In the genomic region with DNA sequence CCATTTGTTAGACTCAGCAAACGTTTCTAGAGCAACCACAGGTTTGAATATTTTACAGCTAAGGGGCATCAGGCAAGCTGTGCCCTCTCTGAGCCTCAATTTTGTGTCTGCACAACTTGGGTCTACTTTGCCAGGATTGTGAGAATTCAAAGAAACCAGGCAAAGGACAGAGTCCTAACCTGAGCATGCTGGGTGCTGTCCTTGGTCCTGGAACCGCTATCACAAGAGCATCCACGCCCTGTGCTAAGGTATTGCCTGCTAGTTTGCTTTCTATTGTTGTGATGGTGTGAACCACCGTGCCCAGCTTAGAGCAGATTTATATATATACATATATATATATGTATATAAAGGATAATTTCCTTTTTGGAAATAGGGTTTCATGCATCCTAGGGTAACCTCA, we compare ENCODE assay signal across 9 mouse cellular contexts. TPM values are rescaled to one million over a fixed set of nuclear protein-coding genes. Genes with fewer than 3 reads are reported as not detected.
DNase-seq lines count a peak whose midpoint lies in the region; ATAC-seq and TF ChIP-seq lines count a peak whose summit lies in the region.
"Had no signal": no experiment of that assay in that cellular context is flagged by ENCODE, and none has a peak within 500 bp of the region (broad histone marks: within the 10 kb centered on the region; RNA-seq: fewer than 3 reads in every experiment).

No protein-coding gene starts in this region.

- no peak for TF ChIP-seq CTCF in G1E (IDR thresholded peaks at IDR 0.05; ENCODE audit: low read depth, low read length)

- no peak for ATAC-seq in hindbrain, embryonic 12.5 days (ENCODE audit: low FRiP score)
- ATAC-seq in G1E (ENCODE audit: extremely low read depth, insufficient number of reproducible peaks, low FRiP score, poor library complexity, severe bottlenecking) = no peak
- ATAC-seq in embryonic facial prominence, embryonic 14.5 days (ENCODE audit: low read depth) = no peak
- ATAC-seq in megakaryocyte progenitor cell, adult 5-6 weeks (replicated peaks; ENCODE audit: poor library complexity) = peak; percentile 60
- ATAC-seq in cerebellum, adult (ENCODE audit: insufficient number of reproducible peaks, low FRiP score, low TSS enrichment) = no peak

- no peak overlapping the region for H3K4me3 ChIP-seq in hindbrain, embryonic 10.5 days
- H3K4me3 ChIP-seq in hindbrain, embryonic 12.5 days = no peak overlapping the region
- no peak overlapping the region for H3K4me3 ChIP-seq in G1E (ENCODE audit: low read depth, low read length)
- H3K4me3 ChIP-seq in embryonic facial prominence, embryonic 14.5 days (ENCODE audit: low read depth, low read length) = no peak overlapping the region
- H3K4me3 ChIP-seq: forebrain, embryonic 10.5 days had no signal

- no peak overlapping the region for H3K27ac ChIP-seq in hindbrain, embryonic 10.5 days
- no peak overlapping the region for H3K27ac ChIP-seq in hindbrain, embryonic 12.5 days
- no peak overlapping the region for H3K27ac ChIP-seq in embryonic facial prominence, embryonic 14.5 days (replicated peaks; ENCODE audit: low read depth, low read length)
- H3K27ac ChIP-seq: forebrain, embryonic 10.5 days had no signal

- H3K4me2 ChIP-seq in hindbrain, embryonic 12.5 days (replicated peaks) = no peak overlapping the region
- no peak overlapping the region for H3K4me2 ChIP-seq in embryonic facial prominence, embryonic 14.5 days (ENCODE audit: low read depth, low read length)

- H3K27me3 ChIP-seq in hindbrain, embryonic 10.5 days (ENCODE audit: insufficient read depth, poor library complexity, severe bottlenecking) = peaks cover 100% of the 10 kb centered on the region
- peaks cover 94% of the 10 kb centered on the region for H3K27me3 ChIP-seq in hindbrain, embryonic 12.5 days
- H3K27me3 ChIP-seq in G1E (ENCODE audit: insufficient read depth, low read length) = no peaks in the 10 kb centered on the region
- peaks cover 63% of the 10 kb centered on the region for H3K27me3 ChIP-seq in embryonic facial prominence, embryonic 14.5 days (replicated peaks; ENCODE audit: control insufficient read depth, insufficient read depth, low read length)

- no peaks in the 10 kb centered on the region for H3K36me3 ChIP-seq in hindbrain, embryonic 10.5 days
- no peaks in the 10 kb centered on the region for H3K36me3 ChIP-seq in hindbrain, embryonic 12.5 days
- H3K36me3 ChIP-seq in G1E (replicated peaks) = no peaks in the 10 kb centered on the region
- H3K36me3 ChIP-seq in embryonic facial prominence, embryonic 14.5 days (ENCODE audit: control insufficient read depth, insufficient read depth, low read length) = no peaks in the 10 kb centered on the region
- H3K36me3 ChIP-seq: forebrain, embryonic 10.5 days had no signal

- H3K9me3 ChIP-seq in hindbrain, embryonic 10.5 days = no peaks in the 10 kb centered on the region
- no peaks in the 10 kb centered on the region for H3K9me3 ChIP-seq in hindbrain, embryonic 12.5 days (replicated peaks)
- H3K9me3 ChIP-seq in G1E (replicated peaks) = peaks cover 12% of the 10 kb centered on the region
- H3K9me3 ChIP-seq in embryonic facial prominence, embryonic 14.5 days (ENCODE audit: control insufficient read depth, low read length) = no peaks in the 10 kb centered on the region
- H3K9me3 ChIP-seq: forebrain, embryonic 10.5 days had no signal

- no peak overlapping the region for H3K9ac ChIP-seq in hindbrain, embryonic 12.5 days
- H3K9ac ChIP-seq in embryonic facial prominence, embryonic 14.5 days (ENCODE audit: low read depth, low read length) = no peak overlapping the region

- H3K4me1 ChIP-seq in hindbrain, embryonic 10.5 days (replicated peaks) = peaks cover 21% of the 10 kb centered on the region
- H3K4me1 ChIP-seq in hindbrain, embryonic 12.5 days = peaks cover 29% of the 10 kb centered on the region
- no peaks in the 10 kb centered on the region for H3K4me1 ChIP-seq in G1E (ENCODE audit: insufficient read depth, low read depth, low read length)
- 0 out of 2 replicates have a peak, but pooled peaks cover 4% of the 10 kb centered on the region for H3K4me1 ChIP-seq in embryonic facial prominence, embryonic 14.5 days (ENCODE audit: control insufficient read depth, insufficient read depth, low read length)

- whole genome bisulfite sequencing in hindbrain, embryonic 10.5 days = 13% methylated on average over 4 of the region's 4 CpGs
- 12% methylated on average over 4 of the region's 4 CpGs for WGBS in hindbrain, embryonic 12.5 days
- 10% methylated on average over 4 of the region's 4 CpGs for whole genome bisulfite sequencing in embryonic facial prominence, embryonic 14.5 days

- peak; percentile 55 for DNase-seq in hindbrain, embryonic 10.5 days (ENCODE audit: low spot score)
- DNase-seq in G1E (ENCODE audit: low spot score) = peak; percentile 30
- DNase-seq in embryonic facial prominence, embryonic 14.5 days (ENCODE audit: low spot score) = peak; percentile 78
- DNase-seq in layer of hippocampus, postnatal 36 days = no peak
- no peak for DNase-seq in left cerebral cortex, adult 11 months (ENCODE audit: low spot score)

RNA-seq across cellular contexts. Expression of a gene that starts 3.9 kb away (rescaled TPM):
- 2.0 and 4.4 TPM in 2 replicates for polyA plus RNA-seq in hindbrain, embryonic 10.5 days (2016; fragmentation: Nextera tagmentation; extraction: Ambion mirVana)
- polyA plus RNA-seq in hindbrain, embryonic 12.5 days (2016; fragmentation: Nextera tagmentation; extraction: Ambion mirVana) = 5.8 and 6.1 TPM in 2 replicates
- total RNA-seq in G1E (2014; fragmentation: Nextera tagmentation) (not detected in 2 replicates), G1E (2017) (0.06 TPM in 1 of 2 replicates, not detected in the other)
- 0.02 TPM in 1 of 2 replicates, not detected in the other for polyA plus RNA-seq in G1E (2012)
- polyA plus RNA-seq in embryonic facial prominence, embryonic 14.5 days (2014; fragmentation: Nextera tagmentation; extraction: Ambion mirVana) = 4.5 and 4.6 TPM in 2 replicates
- total RNA-seq in megakaryocyte progenitor cell, adult 5-6 weeks (2015) = 0.59 and 0.64 TPM in 2 replicates
- 0.04 and 0.51 TPM in 2 replicates for total RNA-seq in megakaryocyte progenitor cell, adult 5-6 weeks (2017)
- total RNA-seq in layer of hippocampus, postnatal 36 days (2021) = 100 to 1,000 TPM; 136 to 142 TPM

Comparison
In these comparisons a context has a peak if more than half of its experiments do, and no peak if none do; other contexts are left out.
1. DNase-seq: peak in hindbrain, embryonic 10.5 days (single experiment), G1E (single experiment) and embryonic facial prominence, embryonic 14.5 days (single experiment); none in layer of hippocampus, postnatal 36 days (0 of 2) and left cerebral cortex, adult 11 months (single experiment).